Mouse (Mus musculus) midbrain, embryonic 15.5 days (tissue): ENCODE results near the gene Mfap2. TPM values are rescaled to one million over a fixed set of nuclear protein-coding genes. Genes with fewer than 3 reads are reported as not detected.

Source experiments
- ATAC-seq: fragments of 200-750 bp; cut with Nextera tagmentation; replicated peaks from 2 replicates; pipeline ENCODE4 v1.8.0; 2017; ENCODE audit warnings: moderate TSS enrichment
- H3K27ac ChIP-seq: fragments of 300-500 bp; sonication (generic); 2 replicates; pipeline ENCODE4 v1.5.1; 2015; ENCODE audit warnings: mild to moderate bottlenecking, inconsistent platforms
- H3K27me3 ChIP-seq: fragments of 300-500 bp; sonication (generic); replicated peaks from 2 replicates; pipeline ENCODE4 v1.6.1; 2015; ENCODE audit warnings: inconsistent platforms
- H3K36me3 ChIP-seq: fragments of 300-500 bp; sonication (generic); replicated peaks from 2 replicates; pipeline ENCODE4 v1.6.1; 2015; ENCODE audit warnings: inconsistent platforms
- H3K4me1 ChIP-seq: fragments of 300-500 bp; sonication (generic); 2 replicates; pipeline ENCODE4 v1.6.1; 2015; ENCODE audit warnings: inconsistent platforms
- H3K4me2 ChIP-seq: fragments of 300-500 bp; sonication (generic); 2 replicates; pipeline ENCODE4 v1.6.1; 2015; ENCODE audit warnings: inconsistent platforms, mild to moderate bottlenecking, moderate library complexity
- H3K4me3 ChIP-seq: fragments of 300-500 bp; sonication (generic); 2 replicates; pipeline ENCODE4 v1.5.1; 2015; ENCODE audit warnings: mild to moderate bottlenecking, inconsistent platforms
- H3K9ac ChIP-seq: fragments of 300-500 bp; sonication (generic); 2 replicates; pipeline ENCODE4 v1.6.1; 2015; ENCODE audit warnings: mild to moderate bottlenecking, inconsistent platforms
- H3K9me3 ChIP-seq: fragments of 300-500 bp; sonication (generic); 2 replicates; pipeline ENCODE4 v1.6.1; 2016; ENCODE audit warnings: inconsistent platforms
- WGBS: fragments of 180-500 bp; shearing (Covaris S2); methylation state at CpG from one replicate; pipeline ENCODE4 v1.1.7; 2015; ENCODE audit warnings: mixed read lengths; 5-methylcytosine and 5-hydroxymethylcytosine counted together
- polyA plus RNA-seq: library from polyadenylated mRNA; unstranded; fragments of >200 nt; fragmentation: Nextera tagmentation; extraction: Ambion mirVana; gene quantifications from 2 replicates; pipeline ENCODE4 v1.2.1, GENCODE M21; 2015

Gene Mfap2
- 153 and 181 TPM in 2 replicates for polyA plus RNA-seq

- 14% methylated on average over 7 of the region's 7 CpGs for WGBS
These were observed at the start of gene Mfap2 for GRCm38 (mm10) chr4:141010118-141010517. Gene Mfap2 (plus strand): TSS chr4:141010418.

GRCm38 (mm10) chr4:140960781-140961466, 49.3 kb upstream of the Mfap2 start, which contains the start of gene Sdhb:
Gene Sdhb (plus strand): TSS chr4:140961203.
- peaks cover 49% of the 10 kb centered on the region for H3K4me1 ChIP-seq

More at GRCm38 (mm10) chr4:141010118-141010517, at the start of gene Mfap2:
- peak within 1 kb of the TSS; percentile 59 for H3K9ac ChIP-seq
- H3K27me3 ChIP-seq: no peaks in the 10 kb centered on the region
- H3K36me3 ChIP-seq: peaks cover 33% of the 10 kb centered on the region
- H3K27ac ChIP-seq: peak within 1 kb of the TSS; percentile 79
- peak within 1 kb of the TSS; percentile 67 for H3K4me3 ChIP-seq
- peaks cover 38% of the 10 kb centered on the region for H3K4me1 ChIP-seq
- no peak for ATAC-seq
- peak within 1 kb of the TSS; percentile 64 for H3K4me2 ChIP-seq
- H3K9me3 ChIP-seq: no peaks in the 10 kb centered on the region

GRCm38 (mm10) chr4:140961467-140962206, 48.6 kb upstream of the Mfap2 start:
- no peaks in the 10 kb centered on the region for H3K9me3 ChIP-seq
- peak overlapping the region; percentile 89 for H3K4me3 ChIP-seq
- H3K36me3 ChIP-seq: no peaks in the 10 kb centered on the region
- H3K9ac ChIP-seq: peak overlapping the region; percentile 93
- peak; percentile 11 for ATAC-seq
- H3K27ac ChIP-seq: peak overlapping the region; percentile 91
- no peaks in the 10 kb centered on the region for H3K27me3 ChIP-seq
- 1% methylated on average over 38 of the region's 38 CpGs for WGBS
- peak overlapping the region; percentile 79 for H3K4me2 ChIP-seq
- H3K4me1 ChIP-seq: peaks cover 48% of the 10 kb centered on the region

More at GRCm38 (mm10) chr4:140960781-140961466, 49.3 kb upstream of the Mfap2 start, which contains the start of gene Sdhb:
- H3K4me2 ChIP-seq: peak within 1 kb of the TSS; percentile 79
- 2% methylated on average over 37 of the region's 37 CpGs for WGBS
- peak within 1 kb of the TSS; percentile 91 for H3K27ac ChIP-seq
- H3K27me3 ChIP-seq: no peaks in the 10 kb centered on the region
- H3K4me3 ChIP-seq: peak within 1 kb of the TSS; percentile 89
- peak within 1 kb of the TSS; percentile 93 for H3K9ac ChIP-seq
- ATAC-seq: peak; percentile 93
- no peaks in the 10 kb centered on the region for H3K36me3 ChIP-seq
- H3K9me3 ChIP-seq: no peaks in the 10 kb centered on the region

- Histone ChIP-seq H3K9ac (peak overlapping the region; percentile 93), H3K4me2 (peak overlapping the region; percentile 79), H3K4me1 (peaks cover 41% of the 10 kb centered on the region), H3K27me3 (no peaks in the 10 kb centered on the region), H3K9me3 (no peaks in the 10 kb centered on the region), H3K27ac (peak overlapping the region; percentile 91; the same call in 1 of the 2 replicates), H3K36me3 (no peaks in the 10 kb centered on the region), H3K4me3 (peak overlapping the region; percentile 89)
- no peak for ATAC-seq
- WGBS: 74% methylated on average over 8 of the region's 8 CpGs
These were observed 47.9 kb upstream of the Mfap2 start for GRCm38 (mm10) chr4:140962207-140962909.

GRCm38 (mm10) chr4:140962950-140963349, 47.3 kb upstream of the Mfap2 start:
- H3K36me3 ChIP-seq: 0 out of 2 replicates have a peak, but pooled peaks cover 3% of the 10 kb centered on the region
- H3K27ac ChIP-seq: no peak overlapping the region
- WGBS: 49% methylated on average over 5 of the region's 5 CpGs
- peak overlapping the region; percentile 79; the same call in 1 of the 2 replicates for H3K4me2 ChIP-seq
- no peak overlapping the region; the same call in 1 of the 2 replicates for H3K9ac ChIP-seq
- H3K4me3 ChIP-seq: no peak overlapping the region; the same call in 1 of the 2 replicates
- peaks cover 37% of the 10 kb centered on the region for H3K4me1 ChIP-seq
- H3K9me3 ChIP-seq: no peaks in the 10 kb centered on the region
- no peak for ATAC-seq
- H3K27me3 ChIP-seq: no peaks in the 10 kb centered on the region

GRCm38 (mm10) chr4:140963941-140964597, 46.1 kb upstream of the Mfap2 start:
- H3K4me2 ChIP-seq: no peak overlapping the region
- H3K27ac ChIP-seq: peak overlapping the region; percentile 33; the same call in 1 of the 2 replicates
- no peaks in the 10 kb centered on the region for H3K9me3 ChIP-seq
- H3K9ac ChIP-seq: no peak overlapping the region
- no peak overlapping the region for H3K4me3 ChIP-seq
- 0 out of 2 replicates have a peak, but pooled peaks cover 3% of the 10 kb centered on the region for H3K36me3 ChIP-seq
- no peaks in the 10 kb centered on the region for H3K27me3 ChIP-seq
- WGBS: 85% methylated on average over 9 of the region's 9 CpGs
- peaks cover 37% of the 10 kb centered on the region for H3K4me1 ChIP-seq
- no peak for ATAC-seq

GRCm38 (mm10) chr4:140964620-140965019, 45.6 kb upstream of the Mfap2 start:
- ATAC-seq: no peak
- Histone ChIP-seq H3K27me3 (no peaks in the 10 kb centered on the region), H3K4me2 (no peak overlapping the region), H3K27ac (peak overlapping the region; percentile 33; the same call in 1 of the 2 replicates), H3K4me1 (peaks cover 37% of the 10 kb centered on the region), H3K4me3 (no peak overlapping the region), H3K9me3 (no peaks in the 10 kb centered on the region), H3K36me3 (0 out of 2 replicates have a peak, but pooled peaks cover 3% of the 10 kb centered on the region), H3K9ac (no peak overlapping the region)
- WGBS: 8% methylated on average over 7 of the region's 7 CpGs

GRCm38 (mm10) chr4:140967386-140968159, 42.6 kb upstream of the Mfap2 start:
- WGBS: 87% methylated on average over 11 of the region's 11 CpGs
- H3K9me3 ChIP-seq: no peaks in the 10 kb centered on the region
- H3K27me3 ChIP-seq: no peaks in the 10 kb centered on the region
- peaks cover 16% of the 10 kb centered on the region for H3K36me3 ChIP-seq
- no peak overlapping the region for H3K9ac ChIP-seq
- peaks cover 23% of the 10 kb centered on the region for H3K4me1 ChIP-seq
- ATAC-seq: no peak
- no peak overlapping the region for H3K4me2 ChIP-seq
- H3K4me3 ChIP-seq: no peak overlapping the region
- H3K27ac ChIP-seq: no peak overlapping the region

- Histone ChIP-seq H3K27me3 (no peaks in the 10 kb centered on the region), H3K9ac (no peak overlapping the region), H3K9me3 (no peaks in the 10 kb centered on the region), H3K36me3 (peaks cover 53% of the 10 kb centered on the region), H3K4me3 (no peak overlapping the region), H3K4me1 (no peaks in the 10 kb centered on the region), H3K4me2 (no peak overlapping the region), H3K27ac (no peak overlapping the region)
- ATAC-seq: no peak
- 84% methylated on average over 13 of the region's 13 CpGs for WGBS
These were observed 38.5 kb upstream of the Mfap2 start for GRCm38 (mm10) chr4:140971691-140972090.

- Histone ChIP-seq H3K4me1 (no peaks in the 10 kb centered on the region), H3K27me3 (no peaks in the 10 kb centered on the region), H3K4me2 (no peak overlapping the region), H3K9ac (no peak overlapping the region), H3K9me3 (no peaks in the 10 kb centered on the region), H3K27ac (no peak overlapping the region), H3K36me3 (peaks cover 60% of the 10 kb centered on the region), H3K4me3 (no peak overlapping the region)
- no peak for ATAC-seq
- WGBS: 98% methylated on average over 6 of the region's 6 CpGs
These were observed 35.8 kb upstream of the Mfap2 start for GRCm38 (mm10) chr4:140974408-140974807.

- no peak overlapping the region for H3K4me2 ChIP-seq
- H3K9ac ChIP-seq: no peak overlapping the region
- H3K36me3 ChIP-seq: peaks cover 62% of the 10 kb centered on the region
- no peak for ATAC-seq
- no peak overlapping the region for H3K4me3 ChIP-seq
- WGBS: 96% methylated on average over 7 of the region's 7 CpGs
- no peaks in the 10 kb centered on the region for H3K9me3 ChIP-seq
- H3K27me3 ChIP-seq: no peaks in the 10 kb centered on the region
- no peaks in the 10 kb centered on the region for H3K4me1 ChIP-seq
- no peak overlapping the region for H3K27ac ChIP-seq
These were observed 34.9 kb upstream of the Mfap2 start for GRCm38 (mm10) chr4:140975356-140975755.
